Mouse (Mus musculus): Measurements from ENCODE around the gene Mettl7a2. TPM values are rescaled to one million over a fixed set of nuclear protein-coding genes. Genes with fewer than 3 reads are reported as not detected.
"Not testable (repeated sequence)": the region's sequence is repeated elsewhere in the genome, so short reads cannot be mapped to it uniquely, and the experiment has no call there.

Mettl7a2 gene
- polyA plus RNA-seq, 1 experiment from 2014 or later, result not detected

DNA sequence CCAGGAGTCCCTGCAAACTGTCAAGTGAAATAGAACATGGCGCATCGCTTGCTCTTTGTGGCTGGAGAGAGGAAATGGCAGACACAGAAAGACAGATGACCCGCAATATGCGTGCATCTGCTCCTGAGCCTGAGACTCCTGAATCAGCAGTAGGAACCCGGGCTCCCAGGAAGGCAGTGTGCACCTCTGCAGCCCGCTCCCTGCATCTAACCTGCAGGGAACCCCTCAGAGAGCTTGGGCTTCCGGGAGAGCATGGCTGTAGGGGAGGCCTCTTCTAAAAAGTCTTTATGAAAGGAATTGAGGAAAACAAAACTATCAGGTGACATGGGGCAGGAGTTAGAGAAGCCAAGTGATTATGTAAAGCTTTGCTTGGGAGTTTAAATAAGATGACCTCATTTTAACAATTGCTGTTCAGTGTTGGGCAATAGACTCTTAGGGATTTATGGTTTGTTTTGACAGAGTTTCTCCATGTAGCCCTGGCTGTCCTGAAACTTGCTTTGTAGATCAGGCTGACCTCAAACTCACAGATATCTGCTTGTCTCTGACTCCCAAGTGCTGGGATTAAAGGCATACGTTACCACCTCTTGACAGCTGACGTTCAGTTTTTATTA lies 32.6 kb upstream of the Mettl7a2 start:
- 56% methylated on average over 9 of the region's 9 CpGs for WGBS
- H3K9me3 ChIP-seq, result no peaks in the 10 kb centered on the region
- 0 out of 2 replicates have a peak, but pooled peaks cover 6% of the 10 kb centered on the region for H3K4me1 ChIP-seq (replicated peaks)
- no peak overlapping the region for H3K27ac ChIP-seq
- no peak overlapping the region for H3K9ac ChIP-seq (replicated peaks)
- no peaks in the 10 kb centered on the region for H3K36me3 ChIP-seq
- no peak for ATAC-seq (ENCODE audit: insufficient number of reproducible peaks, insufficient read depth, low FRiP score, low TSS enrichment, low read depth)
- H3K4me2 ChIP-seq, result no peak overlapping the region
- no peaks in the 10 kb centered on the region for H3K27me3 ChIP-seq
- no peak overlapping the region for H3K4me3 ChIP-seq (replicated peaks)

DNA sequence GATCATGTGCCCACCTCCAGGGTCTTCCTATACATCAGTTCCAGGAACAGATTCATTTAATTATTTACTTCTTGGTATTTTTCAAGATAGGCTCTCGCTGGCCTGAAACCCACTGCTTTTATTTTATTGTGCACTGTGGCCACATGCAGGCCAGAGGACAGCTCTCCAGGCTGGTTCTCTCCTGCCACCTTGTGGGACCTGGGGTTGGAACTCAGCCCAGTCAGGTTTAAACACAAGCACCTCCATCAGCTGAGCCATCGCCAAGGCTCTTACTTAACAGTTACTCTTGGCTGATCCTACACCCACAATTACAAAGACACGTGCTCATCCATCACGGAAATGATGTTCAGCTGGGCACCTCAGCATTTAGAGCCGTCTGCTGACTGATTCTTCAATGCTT lies 31.9 kb upstream of the Mettl7a2 start:
- H3K27ac ChIP-seq, result no peak overlapping the region
- no peak overlapping the region for H3K4me3 ChIP-seq (replicated peaks)
- 52% methylated on average over 5 of the region's 5 CpGs for WGBS
- H3K9ac ChIP-seq (replicated peaks), result no peak overlapping the region
- no peak overlapping the region for H3K4me2 ChIP-seq
- H3K4me1 ChIP-seq (replicated peaks), result 0 out of 2 replicates have a peak, but pooled peaks cover 6% of the 10 kb centered on the region
- no peaks in the 10 kb centered on the region for H3K9me3 ChIP-seq
- no peaks in the 10 kb centered on the region for H3K36me3 ChIP-seq
- no peak for ATAC-seq (ENCODE audit: insufficient number of reproducible peaks, insufficient read depth, low FRiP score, low TSS enrichment, low read depth)
- no peaks in the 10 kb centered on the region for H3K27me3 ChIP-seq

DNA sequence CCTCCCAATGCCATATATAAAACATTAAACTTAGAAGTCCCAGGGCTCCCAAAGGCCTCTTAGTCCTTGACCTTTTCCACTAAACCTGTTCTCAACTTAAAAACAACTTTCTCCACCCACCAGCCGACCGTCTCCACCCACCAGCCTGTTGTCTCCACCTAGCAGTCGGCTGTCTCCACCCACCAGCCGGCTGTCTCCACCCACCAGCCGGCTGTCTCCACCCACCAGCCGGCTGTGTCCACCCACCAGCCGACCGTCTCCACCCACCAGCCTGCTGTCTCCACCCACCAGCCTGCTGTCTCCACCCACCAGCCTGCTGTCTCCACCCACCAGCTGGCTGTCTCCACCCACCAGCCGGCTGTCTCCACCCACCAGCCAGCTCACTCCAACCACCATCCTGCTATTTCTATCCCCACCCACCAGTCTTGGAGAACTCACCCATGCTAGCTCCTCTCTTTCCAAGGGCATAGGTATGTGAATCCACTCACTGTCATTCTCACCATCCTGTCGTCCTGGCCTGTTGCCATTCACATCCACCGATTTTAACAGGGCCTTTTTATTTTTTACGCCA lies 28.9 kb upstream of the Mettl7a2 start:
- no peak overlapping the region for H3K4me3 ChIP-seq (replicated peaks)
- H3K27me3 ChIP-seq, result no peaks in the 10 kb centered on the region
- H3K9me3 ChIP-seq, result no peaks in the 10 kb centered on the region
- H3K36me3 ChIP-seq, result no peaks in the 10 kb centered on the region
- H3K4me2 ChIP-seq, result no peak overlapping the region
- H3K27ac ChIP-seq, result no peak overlapping the region
- H3K4me1 ChIP-seq (replicated peaks), result 0 out of 2 replicates have a peak, but pooled peaks cover 6% of the 10 kb centered on the region
- no peak for ATAC-seq (ENCODE audit: insufficient number of reproducible peaks, insufficient read depth, low FRiP score, low TSS enrichment, low read depth)
- 70% methylated on average over 12 of the region's 12 CpGs for WGBS
- H3K9ac ChIP-seq (replicated peaks), result no peak overlapping the region

DNA sequence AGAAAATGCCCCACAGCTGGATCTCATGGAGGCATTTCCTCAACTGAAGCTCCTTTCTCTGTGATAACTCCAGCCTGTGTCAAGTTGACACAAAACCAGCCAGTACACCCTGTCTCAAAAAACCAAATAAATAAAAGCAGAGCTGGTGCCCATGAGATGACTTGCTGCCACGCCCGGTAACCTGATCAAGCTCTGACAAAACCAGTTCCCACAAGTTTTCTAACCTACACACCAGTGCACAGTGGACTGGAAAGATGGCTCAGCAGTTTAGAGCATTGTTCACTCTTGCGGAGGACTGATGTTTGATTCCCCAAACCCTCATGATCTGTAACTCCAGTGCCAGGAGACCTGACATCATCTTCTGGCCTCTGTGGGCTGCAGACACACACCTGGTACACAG lies 27.8 kb upstream of the Mettl7a2 start:
- no peak overlapping the region for H3K4me3 ChIP-seq (replicated peaks)
- ATAC-seq (ENCODE audit: insufficient number of reproducible peaks, insufficient read depth, low FRiP score, low TSS enrichment, low read depth), result no peak

DNA sequence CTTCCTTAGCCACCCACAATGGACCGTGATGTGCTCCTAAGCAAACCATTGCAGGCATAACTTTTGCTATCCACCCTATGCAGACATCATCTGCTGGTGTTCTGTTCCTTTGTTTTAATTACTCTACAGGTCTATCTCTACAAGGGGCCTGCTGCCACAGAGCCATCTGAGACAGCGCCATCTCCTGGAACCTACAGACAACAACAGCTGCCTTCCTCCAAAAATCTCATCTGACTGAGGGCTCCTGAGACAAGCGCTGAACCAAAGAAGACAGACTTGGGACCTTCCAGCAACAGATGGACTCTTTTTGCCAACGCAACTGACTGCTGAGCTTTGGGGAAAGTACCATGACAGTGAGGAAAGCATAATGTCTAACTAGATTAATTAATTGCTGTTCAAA lies 24.9 kb upstream of the Mettl7a2 start:
- not testable (repeated sequence) for H3K9ac ChIP-seq (replicated peaks); H3K27ac ChIP-seq; H3K4me3 ChIP-seq (replicated peaks); H3K4me2 ChIP-seq; H3K4me1 ChIP-seq (replicated peaks); ATAC-seq (ENCODE audit: insufficient number of reproducible peaks, insufficient read depth, low FRiP score, low TSS enrichment, low read depth); H3K9me3 ChIP-seq; H3K27me3 ChIP-seq; H3K36me3 ChIP-seq
- WGBS, result 68% methylated on average over 4 of the region's 4 CpGs

More for the DNA sequence above, 27.8 kb upstream of the Mettl7a2 start:
- no peak overlapping the region for H3K4me2 ChIP-seq
- 0 out of 2 replicates have a peak, but pooled peaks cover 2% of the 10 kb centered on the region for H3K4me1 ChIP-seq (replicated peaks)
- no peaks in the 10 kb centered on the region for H3K9me3 ChIP-seq
- WGBS, result 91% methylated on average over 3 of the region's 3 CpGs
- no peak overlapping the region for H3K27ac ChIP-seq
- H3K9ac ChIP-seq (replicated peaks), result no peak overlapping the region
- no peaks in the 10 kb centered on the region for H3K36me3 ChIP-seq
- no peaks in the 10 kb centered on the region for H3K27me3 ChIP-seq

DNA sequence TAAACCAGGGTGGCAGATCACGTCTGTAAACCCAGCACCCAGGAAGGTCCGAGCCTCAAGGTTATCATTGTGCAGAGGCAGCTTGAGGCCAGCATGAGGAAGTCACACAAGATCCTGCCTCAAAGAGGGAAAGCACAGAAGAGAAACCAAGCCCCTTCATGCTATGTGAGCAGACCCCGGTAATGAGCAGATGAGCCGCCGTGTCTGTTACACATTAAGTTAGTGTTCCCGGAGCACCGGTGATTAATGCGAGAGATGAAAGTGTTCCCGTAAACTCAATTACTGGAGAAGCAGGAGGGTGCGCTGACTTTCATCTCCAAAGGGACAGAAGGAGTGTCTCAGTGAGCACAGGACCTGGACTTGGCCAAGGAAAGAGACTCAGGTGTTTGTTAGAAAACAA lies 23.7 kb upstream of the Mettl7a2 start:
- H3K4me1 ChIP-seq (replicated peaks); H3K4me2 ChIP-seq; H3K27ac ChIP-seq; H3K27me3 ChIP-seq; H3K9me3 ChIP-seq; H3K4me3 ChIP-seq (replicated peaks); ATAC-seq (ENCODE audit: insufficient number of reproducible peaks, insufficient read depth, low FRiP score, low TSS enrichment, low read depth); H3K36me3 ChIP-seq; H3K9ac ChIP-seq (replicated peaks): not testable (repeated sequence)
- 12% methylated on average over 10 of the region's 10 CpGs for WGBS

DNA sequence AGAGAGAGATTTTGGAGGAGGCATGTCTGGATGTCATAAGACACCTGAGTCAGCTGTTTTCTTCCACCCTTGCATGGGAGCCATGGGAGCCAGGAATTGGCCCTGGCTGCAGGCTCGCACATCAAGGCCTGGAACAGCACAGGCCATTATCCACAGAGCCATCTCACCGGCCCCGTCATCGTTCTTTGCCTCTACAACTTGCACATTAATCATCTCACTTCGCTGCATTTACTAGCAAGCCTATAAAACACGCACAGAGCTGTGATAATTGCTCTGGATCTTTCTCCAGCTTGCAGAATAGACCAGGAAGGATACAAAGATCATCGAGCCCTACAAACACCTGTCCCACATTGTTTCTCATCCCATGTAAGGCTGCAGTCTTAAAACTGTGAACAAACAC lies 22.3 kb upstream of the Mettl7a2 start:
- no peak overlapping the region for H3K9ac ChIP-seq (replicated peaks)
- no peak overlapping the region for H3K4me3 ChIP-seq (replicated peaks)
- H3K9me3 ChIP-seq, result no peaks in the 10 kb centered on the region
- no peak for ATAC-seq (ENCODE audit: insufficient number of reproducible peaks, insufficient read depth, low FRiP score, low TSS enrichment, low read depth)
- WGBS, result 35% methylated on average over 7 of the region's 7 CpGs
- H3K4me2 ChIP-seq, result no peak overlapping the region
- H3K27ac ChIP-seq, result no peak overlapping the region
- 0 out of 2 replicates have a peak, but pooled peaks cover 3% of the 10 kb centered on the region for H3K4me1 ChIP-seq (replicated peaks)
- H3K27me3 ChIP-seq, result no peaks in the 10 kb centered on the region
- no peaks in the 10 kb centered on the region for H3K36me3 ChIP-seq

DNA sequence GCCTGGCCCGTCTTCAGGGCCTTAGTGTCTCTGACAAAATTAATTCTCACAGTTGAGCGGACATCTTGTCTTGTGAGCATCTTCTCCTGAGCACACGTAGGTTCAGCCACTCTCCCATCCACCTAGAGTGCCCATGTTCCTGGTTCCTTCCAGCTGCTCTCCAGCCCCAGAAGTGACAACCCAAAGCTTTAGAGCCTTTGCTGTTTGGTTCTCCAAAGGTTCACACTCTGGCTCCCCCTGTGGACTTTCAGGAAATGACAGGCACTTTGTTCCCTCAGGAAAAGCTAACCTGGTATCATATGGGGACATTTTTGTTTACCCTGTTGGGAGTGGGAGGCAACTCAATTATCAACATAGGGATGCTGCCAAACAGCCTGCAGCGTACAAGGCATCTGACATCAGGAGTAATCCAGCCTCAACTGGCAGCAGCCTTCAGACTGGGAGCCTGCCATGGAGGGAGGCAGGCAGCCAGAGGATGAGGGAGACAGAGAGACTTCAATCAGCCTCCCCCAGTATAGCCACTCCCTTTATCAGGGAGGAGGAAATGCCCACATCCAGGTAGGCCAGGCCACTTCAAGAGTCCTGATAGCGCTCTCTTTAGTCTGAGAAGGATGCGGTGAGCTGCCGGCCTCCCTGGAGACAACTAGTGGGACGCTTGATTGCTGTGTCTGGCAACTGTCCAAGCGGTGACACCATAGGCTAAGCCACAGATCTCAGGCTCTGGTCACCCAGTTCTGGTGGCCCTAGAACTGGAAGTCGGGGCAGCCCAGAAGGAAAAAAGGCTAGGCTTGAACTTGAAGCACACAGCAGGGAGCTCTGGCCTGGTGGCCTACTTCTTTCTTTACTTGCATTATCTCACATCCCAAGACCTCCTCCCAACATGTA lies 20.7 kb upstream of the Mettl7a2 start:
- WGBS, result 68% methylated on average over 3 of the region's 10 CpGs
- H3K27me3 ChIP-seq; H3K4me1 ChIP-seq (replicated peaks); H3K4me3 ChIP-seq (replicated peaks); H3K9me3 ChIP-seq; H3K4me2 ChIP-seq; H3K9ac ChIP-seq (replicated peaks); ATAC-seq (ENCODE audit: insufficient number of reproducible peaks, insufficient read depth, low FRiP score, low TSS enrichment, low read depth); H3K36me3 ChIP-seq; H3K27ac ChIP-seq: not testable (repeated sequence)

DNA sequence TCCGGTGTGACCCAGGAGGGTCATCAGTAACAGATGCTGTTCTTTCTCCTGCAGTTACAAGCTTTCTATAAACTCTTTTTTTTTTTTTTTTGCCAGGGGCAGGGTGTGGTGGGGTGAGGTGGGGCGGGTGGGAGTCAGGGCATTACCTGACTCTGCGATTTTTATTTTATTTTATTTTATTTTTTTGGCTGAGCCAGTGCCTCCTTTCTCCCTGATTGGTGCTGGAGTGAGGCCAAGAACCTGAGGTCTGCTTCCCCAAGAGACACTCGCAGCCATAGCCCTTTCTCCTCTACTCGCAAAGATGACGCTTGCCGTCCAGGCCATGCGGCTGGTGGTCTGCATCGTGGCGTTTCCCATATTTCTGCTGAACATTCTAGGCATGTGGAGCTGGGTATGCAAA lies 18.4 kb upstream of the Mettl7a2 start, which contains the start of gene Mettl7a3:
Mettl7a3 (plus strand) TSS at position 301 of the 400 bp plus-strand sequence.
- H3K27me3 ChIP-seq, result no peaks in the 10 kb centered on the region
- no peaks in the 10 kb centered on the region for H3K36me3 ChIP-seq
- no peak within 1 kb of the TSS for H3K4me2 ChIP-seq
- no peaks in the 10 kb centered on the region for H3K9me3 ChIP-seq
- no peak for ATAC-seq (ENCODE audit: insufficient number of reproducible peaks, insufficient read depth, low FRiP score, low TSS enrichment, low read depth)
- H3K27ac ChIP-seq, result no peak within 1 kb of the TSS
- H3K4me1 ChIP-seq (replicated peaks), result 0 out of 2 replicates have a peak, but pooled peaks cover 3% of the 10 kb centered on the region
- H3K4me3 ChIP-seq (replicated peaks), result no peak within 1 kb of the TSS
- no peak within 1 kb of the TSS for H3K9ac ChIP-seq (replicated peaks)
- WGBS, result 60% methylated on average over 10 of the region's 10 CpGs

DNA sequence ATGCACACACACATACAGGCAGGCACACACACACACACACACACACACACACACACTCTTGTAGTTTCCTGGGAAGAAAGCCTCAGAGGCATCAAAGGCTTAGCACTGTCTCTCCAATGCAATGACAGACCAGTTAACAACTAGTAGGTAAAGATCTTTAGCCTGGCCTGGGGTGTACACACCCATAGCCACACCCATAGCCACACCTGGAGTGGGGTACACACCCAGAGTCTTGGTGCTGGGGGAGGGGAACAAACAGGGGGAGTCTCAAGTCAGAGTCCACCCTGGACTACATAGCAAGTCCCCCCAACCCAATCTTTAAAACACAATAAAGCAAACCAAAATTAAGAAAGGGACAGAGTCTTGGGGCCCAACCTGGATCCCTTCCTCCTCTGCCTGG lies 15.7 kb upstream of the Mettl7a2 start:
- H3K4me2 ChIP-seq, H3K27ac ChIP-seq: not testable (repeated sequence)

DNA sequence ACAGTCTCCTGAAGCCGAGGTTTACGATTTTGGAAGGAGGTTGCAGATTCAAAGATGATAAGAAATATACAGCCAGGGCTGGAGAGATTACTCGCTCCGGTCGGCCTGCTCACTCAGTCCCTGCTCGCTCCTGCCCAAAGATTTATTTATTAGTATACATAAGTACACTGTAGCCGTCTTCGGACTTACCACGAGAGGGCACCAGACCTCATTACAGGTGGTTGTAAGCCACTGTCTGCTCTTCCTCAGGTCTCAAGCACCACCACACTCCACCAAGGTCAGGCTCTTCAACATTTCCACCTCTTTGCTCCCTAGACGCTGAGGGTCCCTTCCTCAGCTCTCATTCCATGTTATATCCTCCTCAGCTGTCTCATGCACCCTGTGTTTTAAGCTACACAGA lies 15.2 kb upstream of the Mettl7a2 start:
- WGBS, result 42% methylated on average over 10 of the region's 10 CpGs
- H3K27ac ChIP-seq; ATAC-seq (ENCODE audit: insufficient number of reproducible peaks, insufficient read depth, low FRiP score, low TSS enrichment, low read depth): not testable (repeated sequence)

More for the DNA sequence above, 15.7 kb upstream of the Mettl7a2 start:
- not testable (repeated sequence) for H3K9me3 ChIP-seq; ATAC-seq (ENCODE audit: insufficient number of reproducible peaks, insufficient read depth, low FRiP score, low TSS enrichment, low read depth); H3K27me3 ChIP-seq; H3K9ac ChIP-seq (replicated peaks); H3K36me3 ChIP-seq; H3K4me1 ChIP-seq (replicated peaks); H3K4me3 ChIP-seq (replicated peaks)

More for the DNA sequence above, 15.2 kb upstream of the Mettl7a2 start:
- not testable (repeated sequence) for H3K9me3 ChIP-seq; H3K4me3 ChIP-seq (replicated peaks); H3K4me2 ChIP-seq; H3K9ac ChIP-seq (replicated peaks); H3K4me1 ChIP-seq (replicated peaks); H3K36me3 ChIP-seq; H3K27me3 ChIP-seq
